Mouse (Mus musculus) adrenal gland, adult 2 months (tissue): ENCODE measurements around the gene Yaf2. TPM values are rescaled to one million over a fixed set of nuclear protein-coding genes. Genes with fewer than 3 reads are reported as not detected.
"Not testable (repeated sequence)": the region's sequence is repeated elsewhere in the genome, so short reads cannot be mapped to it uniquely, and the experiment has no call there.

Experiments
- DNase-seq: peaks from one replicate; pipeline ENCODE4 v3.0.0; 2021
- polyA plus RNA-seq: library from polyadenylated mRNA; depleted of rRNA; stranded (reverse); fragments of >200 nt; gene quantifications from 2 replicates; pipeline ENCODE4 v1.2.3, GENCODE M21; 2012; rRNA removed
- total RNA-seq, 2 experiments: library from RNA; stranded (reverse); gene quantifications; 2 replicates each; pipeline ENCODE4 v1.2.3; 2021

Gene Yaf2
- total and polyA plus RNA-seq, 3 experiments, result 29.9 to 41.5 (median 41.1) TPM

- DNase-seq, result no peak
Measured at GRCm38 (mm10) chr15:93252396-93252795, 84.3 kb downstream of the Yaf2 start.

GRCm38 (mm10) chr15:93251553-93252250, 85.0 kb downstream of the Yaf2 start:
- no peak for DNase-seq

- DNase-seq, result no peak
Measured at GRCm38 (mm10) chr15:93243202-93243601, 93.5 kb downstream of the Yaf2 start.

- not testable (repeated sequence) for DNase-seq
Measured at GRCm38 (mm10) chr15:93236456-93236855, 100.3 kb downstream of the Yaf2 start.

Other genes with a start within 250 kb of the Yaf2 start
- gene Gxylt1, start 61.8 kb downstream of the Yaf2 start, total RNA-seq, result 10 to 100 TPM; 22.5 to 46.4 TPM
- 1.2 and 2.2 TPM in 2 replicates for gene Gxylt1, start 61.8 kb downstream of the Yaf2 start, polyA plus RNA-seq
- 10 to 100 TPM; 77.3 to 88.3 TPM for gene Zcrb1, start 61.4 kb upstream of the Yaf2 start, total RNA-seq
- 30.0 and 32.9 TPM in 2 replicates for gene Zcrb1, start 61.4 kb upstream of the Yaf2 start, polyA plus RNA-seq
- 10 to 100 TPM; 34.4 to 43.3 TPM for gene Pphln1, start 61.4 kb upstream of the Yaf2 start, total RNA-seq
- 3.3 and 5.2 TPM in 2 replicates for gene Pphln1, start 61.4 kb upstream of the Yaf2 start, polyA plus RNA-seq